Mouse (Mus musculus) testis, adult 2 months (tissue): ENCODE results near the gene Kif12. TPM values are rescaled to one million over a fixed set of nuclear protein-coding genes. Genes with fewer than 3 reads are reported as not detected.

Experiments used
- H3K27ac ChIP-seq: fragments of 200-500 bp; 2 replicates; pipeline ENCODE4 v1.5.1; 2012; ENCODE audit warnings: low read depth, low read length; ENCODE audit not compliant: control insufficient read depth, insufficient read depth
- H3K27me3 ChIP-seq: fragments of 200-500 bp; 2 replicates; pipeline ENCODE4 v1.6.1; 2012; ENCODE audit warnings: mild to moderate bottlenecking, low read length, moderate library complexity; ENCODE audit not compliant: control insufficient read depth, insufficient read depth
- H3K36me3 ChIP-seq: fragments of 200-500 bp; 2 replicates; pipeline ENCODE4 v1.6.1; 2012; ENCODE audit warnings: mild to moderate bottlenecking, low read length; ENCODE audit not compliant: control insufficient read depth, insufficient read depth
- H3K4me1 ChIP-seq: fragments of 200-500 bp; 2 replicates; pipeline ENCODE4 v1.6.1; 2012; ENCODE audit warnings: low read length; ENCODE audit not compliant: control insufficient read depth, insufficient read depth
- H3K4me3 ChIP-seq: fragments of 200-500 bp; 2 replicates; pipeline ENCODE4 v1.5.1; 2012; ENCODE audit warnings: low read depth, mild to moderate bottlenecking, low read length, moderate library complexity, mixed read lengths; ENCODE audit not compliant: control insufficient read depth
- CTCF ChIP-seq: fragments of 200-500 bp; IDR thresholded peaks from 2 replicates; pipeline ENCODE4 v1.5.1; 2012; ENCODE audit warnings: low read depth, mild to moderate bottlenecking, inconsistent platforms, low read length, moderate library complexity; ENCODE audit not compliant: control insufficient read depth, insufficient read depth, insufficient replicate concordance
- POLR2A ChIP-seq: fragments of 200-500 bp; IDR thresholded peaks from 2 replicates; pipeline ENCODE4 v1.6.1; 2012; ENCODE audit warnings: low read depth, mild to moderate bottlenecking, inconsistent platforms, low read length, moderate library complexity; ENCODE audit not compliant: control insufficient read depth
- polyA plus RNA-seq: library from polyadenylated mRNA; depleted of rRNA; stranded (reverse); fragments of >200 nt; gene quantifications from 2 replicates; pipeline ENCODE4 v1.2.3, GENCODE M21; 2012

Gene Kif12
- polyA plus RNA-seq, 1 experiment = 0.04 TPM

GRCm38 (mm10) chr4:63158192-63158591 is 13.7 kb downstream of the Kif12 start:
- H3K4me1 ChIP-seq = no peaks in the 10 kb centered on the region
- no peaks in the 10 kb centered on the region for H3K27me3 ChIP-seq
- H3K36me3 ChIP-seq = no peaks in the 10 kb centered on the region
- TF ChIP-seq CTCF (no peak), POLR2A (no peak)
- no peak overlapping the region for H3K27ac ChIP-seq
- no peak overlapping the region for H3K4me3 ChIP-seq

- H3K27ac ChIP-seq = no peak overlapping the region
- no peaks in the 10 kb centered on the region for H3K36me3 ChIP-seq
- H3K27me3 ChIP-seq = no peaks in the 10 kb centered on the region
- no peak for TF ChIP-seq CTCF
- TF ChIP-seq POLR2A = no peak
- H3K4me3 ChIP-seq = no peak overlapping the region
- H3K4me1 ChIP-seq = no peaks in the 10 kb centered on the region
Measured at GRCm38 (mm10) chr4:63156726-63157634, 15.0 kb downstream of the Kif12 start.

GRCm38 (mm10) chr4:63155596-63155995 is 16.3 kb downstream of the Kif12 start:
- Histone ChIP-seq H3K36me3 (no peaks in the 10 kb centered on the region), H3K4me3 (no peak overlapping the region), H3K27ac (no peak overlapping the region), H3K27me3 (no peaks in the 10 kb centered on the region), H3K4me1 (no peaks in the 10 kb centered on the region)
- no peak for TF ChIP-seq CTCF
- TF ChIP-seq POLR2A = no peak

GRCm38 (mm10) chr4:63154699-63155098 is 17.2 kb downstream of the Kif12 start, which contains the start of gene Ambp:
Ambp (minus strand) TSS chr4:63154799.
- TF ChIP-seq POLR2A (no peak), CTCF (no peak)
- no peaks in the 10 kb centered on the region for H3K27me3 ChIP-seq
- H3K4me1 ChIP-seq = no peaks in the 10 kb centered on the region
- no peak within 1 kb of the TSS for H3K4me3 ChIP-seq
- H3K36me3 ChIP-seq = no peaks in the 10 kb centered on the region
- no peak within 1 kb of the TSS for H3K27ac ChIP-seq

- Histone ChIP-seq H3K4me3 (no peak overlapping the region), H3K4me1 (no peaks in the 10 kb centered on the region), H3K27me3 (no peaks in the 10 kb centered on the region), H3K27ac (no peak overlapping the region), H3K36me3 (no peaks in the 10 kb centered on the region)
- no peak for TF ChIP-seq CTCF
- no peak for TF ChIP-seq POLR2A
Measured at GRCm38 (mm10) chr4:63154028-63154427, 17.9 kb downstream of the Kif12 start.

- H3K36me3 ChIP-seq = no peaks in the 10 kb centered on the region
- TF ChIP-seq CTCF (no peak), POLR2A (no peak)
- no peaks in the 10 kb centered on the region for H3K27me3 ChIP-seq
- H3K4me1 ChIP-seq = no peaks in the 10 kb centered on the region
- no peak overlapping the region for H3K4me3 ChIP-seq
- no peak overlapping the region for H3K27ac ChIP-seq
Measured at GRCm38 (mm10) chr4:63151127-63151526, 20.8 kb downstream of the Kif12 start.

- Histone ChIP-seq H3K4me1 (no peaks in the 10 kb centered on the region), H3K4me3 (no peak overlapping the region), H3K27me3 (no peaks in the 10 kb centered on the region), H3K36me3 (no peaks in the 10 kb centered on the region), H3K27ac (no peak overlapping the region)
- TF ChIP-seq POLR2A (no peak), CTCF (no peak)
Measured at GRCm38 (mm10) chr4:63147268-63147667, 24.7 kb downstream of the Kif12 start.
